Mouse (Mus musculus) hindbrain, embryonic 16.5 days (tissue): Measurements from ENCODE around the gene B3galt1. TPM values are rescaled to one million over a fixed set of nuclear protein-coding genes. Genes with fewer than 3 reads are reported as not detected.

Experiments used
- ATAC-seq: fragments of 200-750 bp; cut with Nextera tagmentation; 2 replicates; pipeline ENCODE4 v1.8.0; 2017; ENCODE audit warnings: moderate TSS enrichment, moderate library complexity
- H3K27ac ChIP-seq: fragments of 300-500 bp; sonication (generic); 2 replicates; pipeline ENCODE4 v1.5.1; 2014; ENCODE audit warnings: low read depth, mild to moderate bottlenecking, control low read depth, low read length, moderate library complexity
- H3K27me3 ChIP-seq: fragments of 300-500 bp; sonication (generic); replicated peaks from 2 replicates; pipeline ENCODE4 v1.6.1; 2014; ENCODE audit warnings: low read length; ENCODE audit not compliant: control insufficient read depth, insufficient read depth
- H3K36me3 ChIP-seq: fragments of 300-500 bp; sonication (generic); 2 replicates; pipeline ENCODE4 v1.6.1; 2014; ENCODE audit warnings: mild to moderate bottlenecking, low read length, moderate library complexity, mixed read lengths; ENCODE audit not compliant: control insufficient read depth, insufficient read depth
- H3K4me1 ChIP-seq: fragments of 300-500 bp; sonication (generic); 2 replicates; pipeline ENCODE4 v1.6.1; 2014; ENCODE audit warnings: low read depth, low read length; ENCODE audit not compliant: control insufficient read depth, insufficient read depth
- H3K4me2 ChIP-seq: fragments of 300-500 bp; sonication (generic); 2 replicates; pipeline ENCODE4 v1.6.1; 2014; ENCODE audit warnings: mild to moderate bottlenecking, low read length, control low read depth, moderate library complexity
- H3K4me3 ChIP-seq: fragments of 300-500 bp; sonication (generic); 2 replicates; pipeline ENCODE4 v1.5.1; 2014; ENCODE audit warnings: mild to moderate bottlenecking, low read length, control low read depth, moderate library complexity
- H3K9ac ChIP-seq: fragments of 300-500 bp; sonication (generic); 2 replicates; pipeline ENCODE4 v1.6.1; 2014; ENCODE audit warnings: low read depth, mild to moderate bottlenecking, control low read depth, low read length, moderate library complexity
- H3K9me3 ChIP-seq: fragments of 300-500 bp; sonication (generic); 2 replicates; pipeline ENCODE4 v1.6.1; 2014; ENCODE audit warnings: mild to moderate bottlenecking, low read length, moderate library complexity; ENCODE audit not compliant: control insufficient read depth
- WGBS: fragments of 180-500 bp; shearing (Covaris S2); extraction: QIAGEN DNeasy Blood & Tissue Kit; methylation state at CpG from one replicate; pipeline ENCODE4 v1.1.7; 2014; 5-methylcytosine and 5-hydroxymethylcytosine counted together
- polyA plus RNA-seq: library from polyadenylated mRNA; unstranded; fragments of >200 nt; fragmentation: Nextera tagmentation; extraction: Ambion mirVana; gene quantifications from 2 replicates; pipeline ENCODE4 v1.2.1, GENCODE M21; 2015

B3galt1 gene
- polyA plus RNA-seq, 1 experiment from 2014 or later, result 56.1 TPM

- no peak for ATAC-seq
- Histone ChIP-seq H3K9me3 (no peaks in the 10 kb centered on the region), H3K4me3 (no peak overlapping the region), H3K27ac (no peak overlapping the region), H3K27me3 (no peaks in the 10 kb centered on the region), H3K4me2 (no peak overlapping the region), H3K36me3 (no peaks in the 10 kb centered on the region), H3K9ac (no peak overlapping the region), H3K4me1 (no peaks in the 10 kb centered on the region)
- WGBS, result 88% methylated on average over 1 of the region's 1 CpGs
These were observed 518.8 kb downstream of the B3galt1 start for GRCm38 (mm10) chr2:68084483-68084882.

GRCm38 (mm10) chr2:68086101-68086500 is 520.4 kb downstream of the B3galt1 start:
- WGBS, result 68% methylated on average over 4 of the region's 4 CpGs
- no peak overlapping the region for H3K4me2 ChIP-seq
- no peak overlapping the region for H3K27ac ChIP-seq
- H3K4me1 ChIP-seq, result no peaks in the 10 kb centered on the region
- H3K36me3 ChIP-seq, result no peaks in the 10 kb centered on the region
- no peaks in the 10 kb centered on the region for H3K9me3 ChIP-seq
- H3K27me3 ChIP-seq, result no peaks in the 10 kb centered on the region
- H3K4me3 ChIP-seq, result no peak overlapping the region
- no peak for ATAC-seq
- no peak overlapping the region for H3K9ac ChIP-seq

- no peak for ATAC-seq
- 67% methylated on average over 2 of the region's 2 CpGs for WGBS
- no peak overlapping the region for H3K4me3 ChIP-seq
These were observed 525.9 kb downstream of the B3galt1 start for GRCm38 (mm10) chr2:68091559-68091958.

GRCm38 (mm10) chr2:68104641-68105040 is 539.0 kb downstream of the B3galt1 start:
- Histone ChIP-seq H3K4me1 (no peaks in the 10 kb centered on the region), H3K4me3 (no peak overlapping the region), H3K9me3 (no peaks in the 10 kb centered on the region), H3K4me2 (no peak overlapping the region), H3K36me3 (no peaks in the 10 kb centered on the region), H3K27me3 (no peaks in the 10 kb centered on the region), H3K9ac (no peak overlapping the region), H3K27ac (no peak overlapping the region)
- no peak; the same call in 1 of the 2 replicates for ATAC-seq
- 48% methylated on average over 4 of the region's 4 CpGs for WGBS

More at GRCm38 (mm10) chr2:68091559-68091958, 525.9 kb downstream of the B3galt1 start:
- no peaks in the 10 kb centered on the region for H3K9me3 ChIP-seq
- H3K27me3 ChIP-seq, result no peaks in the 10 kb centered on the region
- H3K9ac ChIP-seq, result no peak overlapping the region
- no peaks in the 10 kb centered on the region for H3K4me1 ChIP-seq
- no peak overlapping the region for H3K4me2 ChIP-seq
- H3K27ac ChIP-seq, result no peak overlapping the region
- no peaks in the 10 kb centered on the region for H3K36me3 ChIP-seq

GRCm38 (mm10) chr2:68118076-68118475 is 552.4 kb downstream of the B3galt1 start:
- ATAC-seq, result no peak
- Histone ChIP-seq H3K9ac (no peak overlapping the region), H3K4me3 (no peak overlapping the region), H3K36me3 (peaks cover 7% of the 10 kb centered on the region; the same call in 1 of the 2 replicates), H3K4me1 (no peaks in the 10 kb centered on the region), H3K4me2 (no peak overlapping the region), H3K27ac (no peak overlapping the region), H3K9me3 (no peaks in the 10 kb centered on the region), H3K27me3 (no peaks in the 10 kb centered on the region)
- WGBS, result 76% methylated on average over 8 of the region's 8 CpGs

GRCm38 (mm10) chr2:68124751-68125150 is 559.1 kb downstream of the B3galt1 start:
- no peak for ATAC-seq
- Histone ChIP-seq H3K9ac (no peak overlapping the region), H3K36me3 (no peaks in the 10 kb centered on the region), H3K27me3 (no peaks in the 10 kb centered on the region), H3K9me3 (0 out of 2 replicates have a peak, but pooled peaks cover 3% of the 10 kb centered on the region), H3K4me3 (no peak overlapping the region), H3K4me1 (no peaks in the 10 kb centered on the region), H3K27ac (no peak overlapping the region), H3K4me2 (no peak overlapping the region)
- 58% methylated on average over 6 of the region's 6 CpGs for WGBS

- Histone ChIP-seq H3K9ac (no peak overlapping the region), H3K27me3 (no peaks in the 10 kb centered on the region), H3K27ac (no peak overlapping the region), H3K36me3 (no peaks in the 10 kb centered on the region), H3K9me3 (peaks cover 2% of the 10 kb centered on the region; the same call in 1 of the 2 replicates), H3K4me3 (no peak overlapping the region), H3K4me2 (no peak overlapping the region), H3K4me1 (no peaks in the 10 kb centered on the region)
- no peak for ATAC-seq
- 86% methylated on average over 2 of the region's 2 CpGs for WGBS
These were observed 575.4 kb downstream of the B3galt1 start for GRCm38 (mm10) chr2:68141094-68141493.

- Histone ChIP-seq H3K4me3 (no peak overlapping the region), H3K4me2 (no peak overlapping the region), H3K27ac (no peak overlapping the region), H3K9ac (no peak overlapping the region), H3K27me3 (no peaks in the 10 kb centered on the region), H3K36me3 (no peaks in the 10 kb centered on the region), H3K9me3 (peaks cover 2% of the 10 kb centered on the region; the same call in 1 of the 2 replicates), H3K4me1 (no peaks in the 10 kb centered on the region)
- WGBS, result 66% methylated on average over 2 of the region's 2 CpGs
- ATAC-seq, result no peak
These were observed 577.6 kb downstream of the B3galt1 start for GRCm38 (mm10) chr2:68143292-68143691.

GRCm38 (mm10) chr2:68159751-68160150 is 594.1 kb downstream of the B3galt1 start:
- Histone ChIP-seq H3K9me3 (no peaks in the 10 kb centered on the region), H3K36me3 (no peaks in the 10 kb centered on the region), H3K9ac (no peak overlapping the region), H3K4me2 (no peak overlapping the region), H3K4me3 (no peak overlapping the region), H3K27ac (no peak overlapping the region), H3K27me3 (no peaks in the 10 kb centered on the region), H3K4me1 (no peaks in the 10 kb centered on the region)
- ATAC-seq, result no peak
- 91% methylated on average over 5 of the region's 5 CpGs for WGBS

GRCm38 (mm10) chr2:68160566-68160965 is 594.9 kb downstream of the B3galt1 start:
- Histone ChIP-seq H3K4me2 (no peak overlapping the region), H3K4me1 (no peaks in the 10 kb centered on the region), H3K36me3 (no peaks in the 10 kb centered on the region), H3K27me3 (no peaks in the 10 kb centered on the region), H3K27ac (no peak overlapping the region), H3K9me3 (no peaks in the 10 kb centered on the region), H3K9ac (no peak overlapping the region), H3K4me3 (no peak overlapping the region)
- WGBS, result 95% methylated on average over 2 of the region's 2 CpGs
- ATAC-seq, result no peak
